Mouse (Mus musculus): ENCODE measurements around the gene Tkt.
A peak's percentile ranks its signal among the peaks of the same experiment; 100 is the strongest.
"Not testable (repeated sequence)": the region's sequence is repeated elsewhere in the genome, so short reads cannot be mapped to it uniquely, and the experiment has no call there.

Tkt gene

GRCm38 (mm10) chr14:30548131-30548720 lies at the start of gene Tkt:
Gene Tkt, plus strand, starts transcription at chr14:30548359.
- DNase-seq (ENCODE audit: low spot score in 2 of 2): peak; percentile 77 to 87

- DNase-seq (ENCODE audit: low spot score in 2 of 2): no peak
These were observed 43.2 kb upstream of the Tkt start for GRCm38 (mm10) chr14:30504990-30505389.

DNA sequence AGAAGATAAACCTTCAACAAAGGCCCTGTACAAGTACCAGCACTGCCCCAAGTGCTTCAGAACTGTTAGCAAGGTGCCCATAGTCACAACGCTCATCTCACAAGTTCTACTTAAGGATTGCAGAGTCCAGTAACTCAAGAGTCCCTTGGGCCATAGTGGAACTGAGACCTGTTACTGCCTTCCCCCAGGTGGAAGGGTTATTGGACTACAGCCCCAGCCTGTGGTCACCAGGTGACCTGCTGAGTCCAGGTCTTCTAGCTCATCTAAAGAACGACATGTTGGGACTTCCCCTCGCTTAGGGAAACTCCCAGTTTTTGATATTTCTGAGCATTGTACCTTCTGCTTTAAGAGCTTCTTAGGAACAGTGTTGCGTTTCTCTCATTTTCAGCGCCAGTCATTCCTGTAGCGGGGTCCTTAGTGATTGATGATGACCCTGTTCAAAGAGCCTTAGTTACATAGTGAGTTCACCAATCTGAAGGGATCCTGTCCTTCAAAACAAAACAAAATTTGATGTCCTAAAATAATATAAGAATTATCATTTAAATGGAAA lies 37.9 kb upstream of the Tkt start:
- DNase-seq (ENCODE audit: low spot score in 2 of 2): no peak

DNA sequence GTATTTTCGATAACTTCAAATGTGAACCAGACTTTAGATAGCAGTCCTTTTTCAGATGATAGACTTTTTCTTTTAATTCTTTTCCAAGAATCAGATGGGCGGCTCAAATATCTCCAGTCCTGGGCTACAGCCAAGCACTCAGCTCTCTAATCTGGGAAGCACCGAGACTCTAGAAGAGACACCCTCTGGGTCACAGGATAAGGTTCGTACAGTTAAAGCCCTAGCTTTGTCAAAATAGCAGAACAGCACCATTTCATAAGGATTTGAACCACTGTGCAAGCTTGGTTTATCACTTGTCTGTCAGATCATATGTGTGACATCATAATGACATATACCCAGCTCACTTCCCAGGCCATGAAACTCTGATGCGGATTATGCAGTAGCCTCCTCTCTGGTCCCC lies 35.3 kb upstream of the Tkt start:
- DNase-seq (ENCODE audit: low spot score in 2 of 2): no peak

GRCm38 (mm10) chr14:30515931-30516723 lies 32.0 kb upstream of the Tkt start:
- peak in 1 of 2 experiments; percentile 29 for DNase-seq (ENCODE audit: low spot score in 2 of 2)

GRCm38 (mm10) chr14:30519323-30519722 lies 28.8 kb upstream of the Tkt start:
- no peak for DNase-seq (ENCODE audit: low spot score in 2 of 2)

- peak; percentile 47 to 61 for DNase-seq (ENCODE audit: low spot score in 2 of 2)
These were observed 24.8 kb upstream of the Tkt start for GRCm38 (mm10) chr14:30523356-30523755.

- no peak for DNase-seq (ENCODE audit: low spot score in 2 of 2)
These were observed 19.8 kb upstream of the Tkt start for GRCm38 (mm10) chr14:30528392-30528791.

DNA sequence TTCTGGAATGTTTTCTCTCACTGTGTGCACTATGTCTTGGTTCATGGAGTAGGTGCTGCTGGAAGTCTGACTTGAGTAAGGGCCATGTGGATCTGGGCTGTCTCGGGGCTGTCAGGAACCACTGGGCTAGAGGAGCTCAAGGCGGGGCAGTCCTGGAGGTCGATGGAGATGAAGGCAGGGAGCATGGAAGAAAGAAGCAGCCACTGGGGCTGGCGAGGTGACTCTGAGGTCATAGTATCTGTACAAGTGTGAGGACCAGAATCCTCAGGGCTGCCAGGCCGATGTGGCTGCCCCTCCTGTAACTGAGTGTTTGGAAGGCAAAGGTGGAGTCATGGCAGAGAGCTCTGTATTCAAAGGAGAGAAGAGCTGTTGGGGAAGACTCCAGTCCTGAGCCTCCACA lies 19.2 kb upstream of the Tkt start:
- no peak for DNase-seq (ENCODE audit: low spot score in 2 of 2)

DNA sequence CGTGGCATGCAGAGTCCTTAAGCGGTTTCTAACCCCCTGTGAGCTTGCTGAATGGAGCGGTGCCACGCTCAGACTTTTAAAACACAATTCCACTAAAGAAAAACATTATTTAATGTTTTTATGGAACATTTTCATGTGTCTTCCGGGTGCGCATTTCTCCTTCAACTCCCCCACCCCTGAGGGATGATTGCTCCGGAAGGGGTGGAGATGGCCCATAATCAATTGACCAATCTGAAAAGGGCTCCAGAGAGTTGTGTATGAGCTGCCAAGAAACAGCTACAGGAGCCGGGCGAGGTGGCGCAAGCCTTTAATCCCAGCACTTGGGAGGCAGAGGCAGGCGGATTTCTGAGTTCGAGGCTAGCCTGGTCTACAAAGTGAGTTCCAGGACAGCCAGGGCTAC lies 18.7 kb upstream of the Tkt start:
- DNase-seq (ENCODE audit: low spot score in 2 of 2): no peak

DNA sequence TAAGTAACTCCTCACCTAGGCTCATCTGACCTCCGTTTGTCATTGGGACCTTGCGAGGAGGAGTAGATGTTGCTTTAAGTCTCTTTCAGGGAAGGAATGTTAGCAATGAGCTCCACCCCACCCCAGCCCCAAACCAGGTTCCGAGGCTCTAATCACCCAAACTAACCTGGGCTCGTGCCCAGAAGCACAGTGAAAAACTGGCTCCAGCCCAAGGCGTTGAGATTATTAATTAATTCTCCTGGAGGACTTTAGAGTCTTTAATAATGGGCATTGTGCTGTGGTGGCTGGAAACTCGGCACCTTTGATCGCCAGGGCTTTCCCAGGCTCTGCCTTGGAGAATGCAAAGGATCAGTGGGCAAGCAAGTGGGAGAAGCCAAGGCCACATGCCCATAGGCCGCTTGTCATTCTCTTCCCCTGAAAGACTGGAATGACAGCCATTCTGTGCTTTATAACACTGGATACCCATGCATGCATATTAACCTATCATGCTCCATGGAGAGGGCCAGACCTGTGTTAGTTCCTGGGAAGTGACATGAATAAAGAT lies 17.4 kb upstream of the Tkt start:
- DNase-seq (ENCODE audit: low spot score in 2 of 2): no peak

- no peak for DNase-seq (ENCODE audit: low spot score in 2 of 2)
These were observed 16.7 kb upstream of the Tkt start for GRCm38 (mm10) chr14:30531431-30531830.

DNA sequence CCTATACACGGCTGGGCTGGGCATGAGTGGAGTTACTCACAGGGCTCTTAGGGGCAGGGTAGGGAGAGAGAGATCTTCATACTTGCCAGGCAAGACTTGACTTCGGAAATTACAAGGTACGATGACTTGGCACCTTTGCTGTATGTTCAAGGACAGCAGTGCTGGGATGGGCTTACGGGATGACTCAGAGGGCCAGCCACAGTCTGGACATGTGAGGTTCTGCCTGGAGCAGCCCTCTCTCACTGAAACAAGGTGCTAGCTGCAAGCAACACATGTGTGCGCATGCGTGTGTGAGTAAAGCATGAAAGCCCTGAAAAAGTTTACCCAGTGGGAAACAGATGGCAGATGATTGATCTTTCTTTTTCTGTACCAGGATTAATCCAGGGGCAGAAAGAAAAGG lies 16.3 kb upstream of the Tkt start:
- no peak for DNase-seq (ENCODE audit: low spot score in 2 of 2)

GRCm38 (mm10) chr14:30533780-30534450 lies 14.2 kb upstream of the Tkt start:
- no peak for DNase-seq (ENCODE audit: low spot score in 2 of 2)

GRCm38 (mm10) chr14:30541541-30541940 lies 6.6 kb upstream of the Tkt start:
- peak; percentile 48 to 78 for DNase-seq (ENCODE audit: low spot score in 2 of 2)

DNA sequence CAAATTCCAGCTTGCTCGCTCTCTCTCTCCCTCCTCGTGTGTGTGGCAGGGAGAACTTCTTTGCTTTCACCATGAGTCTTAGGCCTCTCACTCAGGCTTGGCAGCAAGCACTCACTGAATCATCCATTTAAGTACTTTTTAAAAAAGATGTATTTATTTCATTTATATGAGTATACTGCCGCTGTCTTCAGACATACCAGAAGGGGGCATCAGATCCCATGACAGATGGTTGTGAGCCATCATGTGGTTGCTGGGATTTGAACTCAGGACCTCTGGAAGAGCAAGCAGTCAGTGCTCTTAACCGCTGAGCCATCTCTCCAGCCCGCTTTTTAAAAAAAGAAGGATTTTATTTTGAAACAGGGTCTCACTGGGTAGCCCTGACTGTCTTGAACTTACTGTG lies 4.8 kb upstream of the Tkt start:
- not testable (repeated sequence) for DNase-seq (ENCODE audit: low spot score in 2 of 2)

GRCm38 (mm10) chr14:30548965-30549776 lies 1.0 kb downstream of the Tkt start:
- peak; percentile 68 to 93 for DNase-seq (ENCODE audit: low spot score in 2 of 2)

- DNase-seq (ENCODE audit: low spot score in 2 of 2): no peak
These were observed 1.6 kb downstream of the Tkt start for GRCm38 (mm10) chr14:30549777-30550149.

DNA sequence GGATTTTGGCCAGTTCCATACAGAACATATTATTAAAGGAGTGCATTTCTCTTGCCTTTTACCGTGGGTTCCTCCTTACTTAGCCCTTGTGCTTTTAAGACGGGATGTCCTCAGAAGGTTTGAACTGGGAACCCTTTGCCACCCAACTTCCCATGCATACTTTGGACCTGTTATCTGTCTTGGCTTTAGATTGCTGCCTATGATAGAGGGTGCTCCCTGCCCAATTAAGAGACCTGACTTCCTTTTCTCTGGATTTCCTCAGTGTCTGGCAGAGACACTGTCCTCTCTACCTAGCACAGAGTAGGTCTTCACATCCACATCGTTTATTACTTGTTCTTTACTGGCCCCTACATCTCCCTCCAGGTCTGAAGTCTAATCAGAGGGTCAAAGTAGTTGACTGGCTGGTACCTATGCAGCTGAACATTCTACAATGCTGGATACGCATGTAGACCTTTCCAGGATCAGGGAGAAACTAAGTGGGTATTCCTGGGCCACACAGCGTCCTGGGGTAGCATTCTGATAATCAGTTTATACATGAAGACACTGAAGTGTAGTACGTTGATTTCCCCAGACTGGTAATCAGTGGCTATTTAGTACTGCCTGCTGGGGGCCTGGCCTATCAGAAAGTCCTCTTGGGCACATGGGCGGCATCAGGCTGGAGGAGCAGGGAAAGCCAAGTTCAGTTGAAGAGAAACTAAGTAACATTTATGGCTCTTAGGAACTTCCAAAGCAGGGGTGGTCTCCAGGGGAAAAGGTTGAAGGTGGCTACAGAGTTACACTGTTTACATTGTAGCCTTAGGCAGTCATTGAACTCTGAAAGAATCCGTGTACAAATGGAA lies 2.3 kb downstream of the Tkt start:
- no peak for DNase-seq (ENCODE audit: low spot score in 2 of 2)

DNA sequence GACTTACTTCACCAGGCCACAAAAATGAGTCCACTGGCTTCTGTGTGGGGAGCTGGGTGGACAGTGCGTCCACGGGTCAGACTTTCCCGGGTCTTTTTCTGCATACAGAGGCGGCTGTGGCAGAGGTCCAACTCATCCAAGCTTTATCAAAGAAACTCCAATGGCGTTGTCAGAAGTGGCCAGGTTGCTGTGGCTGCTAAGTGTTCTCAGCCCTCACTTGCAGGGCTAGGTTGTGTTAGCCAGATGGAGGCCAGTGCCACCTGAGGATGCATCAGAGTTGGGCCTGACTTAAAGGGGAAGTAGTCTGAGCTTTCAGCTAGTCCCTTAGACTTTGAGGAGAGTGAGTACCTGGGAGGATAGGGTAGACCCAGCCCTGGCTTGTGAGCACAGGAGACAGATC lies 3.4 kb downstream of the Tkt start:
- no peak for DNase-seq (ENCODE audit: low spot score in 2 of 2)

GRCm38 (mm10) chr14:30551981-30552380 lies 3.8 kb downstream of the Tkt start:
- no peak for DNase-seq (ENCODE audit: low spot score in 2 of 2)
